Mouse (Mus musculus): ENCODE measurements around the gene Abat.

Gene Abat

GRCm38 (mm10) chr16:8573751-8574150 is 60.5 kb downstream of the Abat start:
- in situ Hi-C loops (cut with MboI, MseI), result no loop called here

GRCm38 (mm10) chr16:8574316-8574715 is 61.1 kb downstream of the Abat start:
- in situ Hi-C loops (cut with MboI, MseI), result no loop called here

GRCm38 (mm10) chr16:8576111-8576510 is 62.9 kb downstream of the Abat start:
- in situ Hi-C loops (cut with MboI, MseI), result no loop called here

GRCm38 (mm10) chr16:8576901-8577300 is 63.7 kb downstream of the Abat start:
- in situ Hi-C loops (cut with MboI, MseI), result no loop called here

GRCm38 (mm10) chr16:8578326-8578725 is 65.1 kb downstream of the Abat start:
- in situ Hi-C loops (cut with MboI, MseI), result no loop called here

- in situ Hi-C loops (cut with MboI, MseI), result no loop called here
Measured at GRCm38 (mm10) chr16:8579546-8579945, 66.3 kb downstream of the Abat start.

GRCm38 (mm10) chr16:8581661-8582239 is 68.5 kb downstream of the Abat start:
- in situ Hi-C loops (cut with MboI, MseI), result loop anchor here (10.0 kb wide), 1 partner anchor 187 kb away; no protein-coding TSS in a partner anchor

- in situ Hi-C loops (cut with MboI, MseI), result loop anchor here (10.0 kb wide), 1 partner anchor 188 kb away; no protein-coding TSS in a partner anchor
Measured at GRCm38 (mm10) chr16:8582579-8583295, 69.5 kb downstream of the Abat start.

- in situ Hi-C loops (cut with MboI, MseI), result loop anchor here (10.0 kb wide), 1 partner anchor 189 kb away; no protein-coding TSS in a partner anchor
Measured at GRCm38 (mm10) chr16:8584248-8584647, 71.0 kb downstream of the Abat start.

- in situ Hi-C loops (cut with MboI, MseI), result loop anchor here (10.0 kb wide), 1 partner anchor 190 kb away; no protein-coding TSS in a partner anchor
Measured at GRCm38 (mm10) chr16:8585056-8585455, 71.8 kb downstream of the Abat start.

- in situ Hi-C loops (cut with MboI, MseI), result no loop called here
Measured at GRCm38 (mm10) chr16:8595411-8595810, 82.2 kb downstream of the Abat start.

- in situ Hi-C loops (cut with MboI, MseI), result no loop called here
Measured at GRCm38 (mm10) chr16:8596336-8596735, 83.1 kb downstream of the Abat start.

- in situ Hi-C loops (cut with MboI, MseI), result no loop called here
Measured at GRCm38 (mm10) chr16:8597516-8597915, 84.3 kb downstream of the Abat start.

- in situ Hi-C loops (cut with MboI, MseI), result no loop called here
Measured at GRCm38 (mm10) chr16:8603789-8604188, 90.6 kb downstream of the Abat start.

- in situ Hi-C loops (cut with MboI, MseI), result no loop called here
Measured at GRCm38 (mm10) chr16:8610397-8610796, 97.2 kb downstream of the Abat start.

GRCm38 (mm10) chr16:8612214-8613005 is 99.2 kb downstream of the Abat start:
- in situ Hi-C loops (cut with MboI, MseI), result no loop called here

GRCm38 (mm10) chr16:8613039-8613438 is 99.8 kb downstream of the Abat start:
- in situ Hi-C loops (cut with MboI, MseI), result no loop called here

- in situ Hi-C loops (cut with MboI, MseI), result no loop called here
Measured at GRCm38 (mm10) chr16:8613447-8613846, 100.2 kb downstream of the Abat start.

GRCm38 (mm10) chr16:8619659-8620314 is 106.6 kb downstream of the Abat start:
- in situ Hi-C loops (cut with MboI, MseI), result no loop called here

- in situ Hi-C loops (cut with MboI, MseI), result no loop called here
Measured at GRCm38 (mm10) chr16:8620315-8621115, 107.3 kb downstream of the Abat start.

- in situ Hi-C loops (cut with MboI, MseI), result no loop called here
Measured at GRCm38 (mm10) chr16:8630419-8630818, 117.2 kb downstream of the Abat start.

Data from T-helper 2 cell (primary cell).